Mouse (Mus musculus): ENCODE results near the gene Mcmbp.

DNA sequence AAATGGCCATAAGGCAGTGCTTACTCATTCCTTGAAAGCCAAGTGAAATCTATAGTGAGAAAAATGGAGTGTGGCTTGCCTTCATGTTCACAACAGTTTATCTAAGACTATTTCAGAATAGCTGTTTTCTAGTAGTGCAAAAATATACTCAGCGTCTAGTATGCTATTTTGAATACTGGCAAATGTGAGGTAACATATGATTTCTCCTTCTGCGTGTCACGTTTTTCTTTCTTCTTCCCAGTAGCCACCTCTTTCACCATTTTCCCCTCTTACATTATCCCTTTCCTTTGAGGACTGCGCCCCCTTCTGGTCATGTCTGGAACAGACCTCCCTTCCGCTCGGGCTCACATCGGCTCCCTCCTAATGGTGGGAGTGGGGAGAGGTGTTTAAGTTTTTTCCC is 50.2 kb downstream of the Mcmbp start:
- TF ChIP-seq CTCF (IDR thresholded peaks at IDR 0.05; ENCODE audit: low read depth, low read length) (peak; percentile 89), POLR2A (IDR thresholded peaks at IDR 0.05; ENCODE audit: borderline replicate concordance, low read depth, low read length) (no peak)
